Mouse (Mus musculus) G1E (cell line): Measurements from ENCODE around the gene Lrrc71. TPM values are rescaled to one million over a fixed set of nuclear protein-coding genes. Genes with fewer than 3 reads are reported as not detected.

Experiments used
- ATAC-seq: 2 replicates; pipeline ENCODE4 v1.8.0; 2016; ENCODE audit warnings: mild to moderate bottlenecking; ENCODE audit not compliant: insufficient number of reproducible peaks, poor library complexity, low FRiP score, severe bottlenecking; ENCODE audit errors: extremely low read depth
- DNase-seq: peaks from one replicate; pipeline ENCODE4 v3.0.0; 2012; ENCODE audit warnings: low spot score
- H3K27me3 ChIP-seq: 2 replicates; pipeline ENCODE4 v1.6.1; 2012; ENCODE audit warnings: mild to moderate bottlenecking, low read length, inconsistent platforms; ENCODE audit not compliant: insufficient read depth
- H3K36me3 ChIP-seq: replicated peaks from 2 replicates; pipeline ENCODE3; 2012; ENCODE audit warnings: mild to moderate bottlenecking, inconsistent platforms
- H3K4me1 ChIP-seq: 2 replicates; pipeline ENCODE4 v1.6.1; 2012; ENCODE audit warnings: low read depth, low read length, inconsistent platforms, mixed read lengths; ENCODE audit not compliant: insufficient read depth
- H3K4me3 ChIP-seq: 2 replicates; pipeline ENCODE4 v1.5.1; 2012; ENCODE audit warnings: low read depth, mild to moderate bottlenecking, inconsistent platforms, low read length, moderate library complexity, mixed read lengths
- H3K9me3 ChIP-seq: replicated peaks from 2 replicates; pipeline ENCODE4 v1.6.1; 2012; ENCODE audit warnings: inconsistent platforms
- CTCF ChIP-seq: IDR thresholded peaks from 2 replicates; pipeline ENCODE4 v1.5.1; 2012; ENCODE audit warnings: low read depth, low read length, inconsistent platforms, mixed read lengths
- GATA1 ChIP-seq: IDR thresholded peaks from 2 replicates; pipeline ENCODE4 v1.6.1; 2012; ENCODE audit warnings: borderline replicate concordance, low read length, inconsistent platforms, mixed read lengths
- GATA2 ChIP-seq: IDR thresholded peaks from 2 replicates; pipeline ENCODE4 v1.6.1; 2012; ENCODE audit warnings: low read depth, low read length, inconsistent platforms, borderline replicate concordance
- POLR2AphosphoS5 ChIP-seq: IDR thresholded peaks from 2 replicates; pipeline ENCODE4 v1.6.1; 2012; ENCODE audit warnings: low read depth, low read length, inconsistent platforms; ENCODE audit not compliant: insufficient replicate concordance
- TAL1 ChIP-seq: conservative IDR thresholded peaks from 2 replicates; pipeline ENCODE4 v1.6.1; 2012; ENCODE audit warnings: low read depth, low read length, inconsistent platforms, mixed read lengths
- polyA plus RNA-seq: library from polyadenylated mRNA; stranded (reverse); fragments of >175 nt; gene quantifications from 2 replicates; pipeline ENCODE4 v1.2.3, GENCODE M21; 2012
- total RNA-seq, 2 experiments: library from RNA; stranded (forward) in 1 of 2; stranded (reverse) in 1 of 2; fragments of 200-1000 nt in 1 of 2; fragments of >200 nt in 1 of 2; fragmentation: Nextera tagmentation in 1 of 2; gene quantifications; 2 replicates each; pipeline ENCODE4 v1.2.3; 2014 to 2017

The Lrrc71 gene
- total and polyA plus RNA-seq, 3 experiments = 0.33 TPM; not detected in 2

- Histone ChIP-seq H3K36me3 (no peaks in the 10 kb centered on the region), H3K9me3 (no peaks in the 10 kb centered on the region), H3K4me3 (no peak overlapping the region), H3K4me1 (peaks cover 5% of the 10 kb centered on the region), H3K27me3 (peaks cover 44% of the 10 kb centered on the region)
- ATAC-seq (no peak), DNase-seq (no peak)
- TF ChIP-seq POLR2AphosphoS5 (no peak), GATA2 (no peak), GATA1 (no peak), TAL1 (no peak), CTCF (no peak)
Observed at GRCm38 (mm10) chr3:87756488-87756887, 8.1 kb upstream of the Lrrc71 start.

- DNase-seq (peak; percentile 20), ATAC-seq (no peak)
- no peak for TF ChIP-seq CTCF
- no peak for TF ChIP-seq GATA2
- TF ChIP-seq GATA1 = no peak
- no peak for TF ChIP-seq POLR2AphosphoS5
- no peak for TF ChIP-seq TAL1
Observed at GRCm38 (mm10) chr3:87755964-87756363, 7.5 kb upstream of the Lrrc71 start.

GRCm38 (mm10) chr3:87753829-87754228, 5.4 kb upstream of the Lrrc71 start:
- ATAC-seq (no peak), DNase-seq (no peak)
- Histone ChIP-seq H3K4me1 (peaks cover 3% of the 10 kb centered on the region), H3K4me3 (no peak overlapping the region), H3K9me3 (no peaks in the 10 kb centered on the region), H3K36me3 (no peaks in the 10 kb centered on the region), H3K27me3 (peaks cover 54% of the 10 kb centered on the region)
- TF ChIP-seq CTCF = no peak
- TF ChIP-seq GATA2 = no peak
- TF ChIP-seq POLR2AphosphoS5 = no peak
- no peak for TF ChIP-seq GATA1
- no peak for TF ChIP-seq TAL1

More at GRCm38 (mm10) chr3:87755964-87756363, 7.5 kb upstream of the Lrrc71 start:
- Histone ChIP-seq H3K9me3 (no peaks in the 10 kb centered on the region), H3K4me3 (no peak overlapping the region), H3K27me3 (peaks cover 47% of the 10 kb centered on the region), H3K4me1 (peaks cover 5% of the 10 kb centered on the region), H3K36me3 (no peaks in the 10 kb centered on the region)

- no peaks in the 10 kb centered on the region for H3K9me3 ChIP-seq
- H3K4me3 ChIP-seq = no peak overlapping the region
- H3K27me3 ChIP-seq = peaks cover 56% of the 10 kb centered on the region
- H3K4me1 ChIP-seq = no peaks in the 10 kb centered on the region
- ATAC-seq (no peak), DNase-seq (no peak)
- TF ChIP-seq GATA1 (no peak), CTCF (no peak), GATA2 (no peak), POLR2AphosphoS5 (no peak), TAL1 (no peak)
- H3K36me3 ChIP-seq = no peaks in the 10 kb centered on the region
Observed at GRCm38 (mm10) chr3:87752567-87752966, 4.1 kb upstream of the Lrrc71 start.

- Histone ChIP-seq H3K9me3 (no peaks in the 10 kb centered on the region), H3K27me3 (peaks cover 51% of the 10 kb centered on the region), H3K4me1 (no peaks in the 10 kb centered on the region), H3K36me3 (no peaks in the 10 kb centered on the region), H3K4me3 (no peak overlapping the region)
- DNase-seq (no peak), ATAC-seq (no peak)
- TF ChIP-seq TAL1 = no peak
- TF ChIP-seq GATA1 = no peak
- no peak for TF ChIP-seq CTCF
- no peak for TF ChIP-seq GATA2
- no peak for TF ChIP-seq POLR2AphosphoS5
Observed at GRCm38 (mm10) chr3:87749977-87750376, 1.6 kb upstream of the Lrrc71 start.

GRCm38 (mm10) chr3:87749036-87749435, 611 bp upstream of the Lrrc71 start:
- Histone ChIP-seq H3K9me3 (no peaks in the 10 kb centered on the region), H3K4me1 (no peaks in the 10 kb centered on the region), H3K36me3 (no peaks in the 10 kb centered on the region), H3K27me3 (peaks cover 47% of the 10 kb centered on the region), H3K4me3 (no peak overlapping the region)
- DNase-seq = peak; percentile 39
- ATAC-seq = no peak
- TF ChIP-seq CTCF = peak; percentile 39; the same call in 1 of the 2 replicates
- TF ChIP-seq GATA1 = no peak

- Histone ChIP-seq H3K4me3 (no peak overlapping the region), H3K9me3 (no peaks in the 10 kb centered on the region), H3K27me3 (peaks cover 35% of the 10 kb centered on the region), H3K4me1 (no peaks in the 10 kb centered on the region), H3K36me3 (no peaks in the 10 kb centered on the region)
- TF ChIP-seq POLR2AphosphoS5 (no peak), GATA1 (no peak), GATA2 (no peak), TAL1 (no peak), CTCF (no peak)
- no peak for ATAC-seq
- DNase-seq = no peak
Observed at GRCm38 (mm10) chr3:87745036-87745659, 3.3 kb downstream of the Lrrc71 start.
